Mouse (Mus musculus): Measurements from ENCODE around the gene Trpv3. TPM values are rescaled to one million over a fixed set of nuclear protein-coding genes. Genes with fewer than 3 reads are reported as not detected.

Trpv3 gene
- 0.20 TPM for polyA plus RNA-seq (2014; fragmentation: Illumina TruSeq; extraction: RNeasy Lipid Tissue Mini Kit (QIAGEN cat#74804); ENCODE audit: low read depth, low replicate concordance)

DNA sequence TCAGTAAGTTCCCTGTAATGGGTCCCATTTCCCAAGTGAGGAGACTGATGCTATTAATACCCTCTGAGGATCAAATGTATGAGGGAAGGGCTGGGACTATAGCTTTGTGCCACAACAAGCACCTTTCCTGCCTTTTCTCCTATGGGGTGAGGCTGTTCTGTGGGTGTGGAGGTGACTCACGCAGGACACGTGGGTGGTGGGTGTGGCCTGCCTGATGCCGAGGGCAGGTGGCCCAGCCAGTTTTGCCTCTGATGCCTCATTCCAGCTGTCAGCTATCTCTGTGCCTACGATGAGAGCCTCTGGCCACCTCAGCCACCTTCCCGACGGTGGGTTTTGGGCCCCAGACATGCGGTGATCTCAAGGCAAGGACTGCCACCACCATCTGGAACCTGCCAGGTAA, at the start of gene Trpv3:
Trpv3 (plus strand) TSS at position 122 of the 400 bp plus-strand sequence.

DNA sequence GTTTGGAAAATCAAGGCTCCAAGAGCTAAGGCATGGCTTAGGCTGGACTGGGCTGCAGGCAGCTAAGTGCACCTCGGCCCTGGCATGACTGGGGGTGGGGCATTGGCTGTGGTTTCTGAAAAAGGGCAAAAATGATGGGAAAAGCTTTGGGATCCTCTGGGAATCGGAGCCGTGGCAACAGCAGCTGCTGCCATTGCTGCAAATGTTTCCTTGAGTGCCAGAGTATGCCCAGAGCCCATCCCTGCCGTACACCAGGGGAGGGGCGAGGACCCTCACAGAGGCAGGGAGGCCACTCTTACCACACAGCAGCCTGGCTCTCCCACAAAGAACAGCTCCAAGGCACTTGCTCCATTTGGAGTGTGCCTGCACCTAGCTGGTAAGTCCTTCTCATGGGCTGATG, 33.2 kb upstream of the Trpv3 start, which contains the start of gene Trpv1:
Trpv1 (plus strand) TSS at position 301 of the 400 bp plus-strand sequence.

DNA sequence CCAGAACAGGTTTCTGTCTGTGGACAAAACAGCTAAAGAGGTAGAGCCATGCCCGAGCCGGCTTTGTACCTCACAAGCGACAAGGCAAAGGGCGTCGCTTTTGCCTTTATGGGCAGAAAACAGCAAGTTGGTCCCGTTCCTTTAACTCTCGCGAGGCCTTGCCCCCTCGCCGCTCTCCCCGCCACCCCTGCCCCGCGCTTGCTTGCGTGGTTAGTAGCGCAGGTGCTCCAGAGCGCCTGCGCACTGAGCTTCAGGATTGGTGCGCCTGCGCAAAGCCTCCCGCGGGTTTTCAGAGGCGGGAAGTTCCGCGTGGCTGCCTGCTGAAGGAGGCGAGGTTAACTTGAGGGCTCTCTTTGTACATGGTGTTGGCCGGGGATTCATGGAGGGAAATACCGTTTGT, 62.3 kb downstream of the Trpv3 start, which contains the start of the genes Aspa, Gm49340 and Spata22:
Aspa (minus strand) TSS at position 155 of the 400 bp plus-strand sequence.
Gm49340 (plus strand) TSS at position 300 of the 400 bp plus-strand sequence.
Spata22 (plus strand) TSS at position 300 of the 400 bp plus-strand sequence.

Other genes with a start within 250 kb of the Trpv3 start
- 0.16 TPM for gene Camkk1, start 248.4 kb upstream of the Trpv3 start, polyA plus RNA-seq (2014; fragmentation: Illumina TruSeq; extraction: RNeasy Lipid Tissue Mini Kit (QIAGEN cat#74804); ENCODE audit: low read depth, low replicate concordance)
- 6.7 TPM for gene Ncbp3, start 219.6 kb upstream of the Trpv3 start, polyA plus RNA-seq (2014; fragmentation: Illumina TruSeq; extraction: RNeasy Lipid Tissue Mini Kit (QIAGEN cat#74804); ENCODE audit: low read depth, low replicate concordance)
- gene Itgae, start 176.8 kb upstream of the Trpv3 start, polyA plus RNA-seq (2014; fragmentation: Illumina TruSeq; extraction: RNeasy Lipid Tissue Mini Kit (QIAGEN cat#74804); ENCODE audit: low read depth, low replicate concordance): 0.40 TPM
- gene Haspin, start 129.1 kb upstream of the Trpv3 start, polyA plus RNA-seq (2014; fragmentation: Illumina TruSeq; extraction: RNeasy Lipid Tissue Mini Kit (QIAGEN cat#74804); ENCODE audit: low read depth, low replicate concordance): 3.6 TPM
- gene P2rx5, start 107.0 kb upstream of the Trpv3 start, polyA plus RNA-seq (2014; fragmentation: Illumina TruSeq; extraction: RNeasy Lipid Tissue Mini Kit (QIAGEN cat#74804); ENCODE audit: low read depth, low replicate concordance): 4.8 TPM
- 90.2 TPM for gene Emc6, start 90.4 kb upstream of the Trpv3 start, polyA plus RNA-seq (2014; fragmentation: Illumina TruSeq; extraction: RNeasy Lipid Tissue Mini Kit (QIAGEN cat#74804); ENCODE audit: low read depth, low replicate concordance)
- gene Tax1bp3, start 90.3 kb upstream of the Trpv3 start, polyA plus RNA-seq (2014; fragmentation: Illumina TruSeq; extraction: RNeasy Lipid Tissue Mini Kit (QIAGEN cat#74804); ENCODE audit: low read depth, low replicate concordance): 31.2 TPM
- 20.8 TPM for gene Ctns, start 68.3 kb upstream of the Trpv3 start, polyA plus RNA-seq (2014; fragmentation: Illumina TruSeq; extraction: RNeasy Lipid Tissue Mini Kit (QIAGEN cat#74804); ENCODE audit: low read depth, low replicate concordance)
- 7.5 TPM for gene Shpk, start 67.9 kb upstream of the Trpv3 start, polyA plus RNA-seq (2014; fragmentation: Illumina TruSeq; extraction: RNeasy Lipid Tissue Mini Kit (QIAGEN cat#74804); ENCODE audit: low read depth, low replicate concordance)
- gene Trpv1, start 33.1 kb upstream of the Trpv3 start, polyA plus RNA-seq (2014; fragmentation: Illumina TruSeq; extraction: RNeasy Lipid Tissue Mini Kit (QIAGEN cat#74804); ENCODE audit: low read depth, low replicate concordance): not detected
- gene Aspa, start 62.2 kb downstream of the Trpv3 start, polyA plus RNA-seq (2014; fragmentation: Illumina TruSeq; extraction: RNeasy Lipid Tissue Mini Kit (QIAGEN cat#74804); ENCODE audit: low read depth, low replicate concordance): 470 TPM
- not detected for gene Gm49340, start 62.4 kb downstream of the Trpv3 start, polyA plus RNA-seq (2014; fragmentation: Illumina TruSeq; extraction: RNeasy Lipid Tissue Mini Kit (QIAGEN cat#74804); ENCODE audit: low read depth, low replicate concordance)
- 0.85 TPM for gene Spata22, start 62.4 kb downstream of the Trpv3 start, polyA plus RNA-seq (2014; fragmentation: Illumina TruSeq; extraction: RNeasy Lipid Tissue Mini Kit (QIAGEN cat#74804); ENCODE audit: low read depth, low replicate concordance)
- gene Olfr20, start 83.4 kb downstream of the Trpv3 start, polyA plus RNA-seq (2014; fragmentation: Illumina TruSeq; extraction: RNeasy Lipid Tissue Mini Kit (QIAGEN cat#74804); ENCODE audit: low read depth, low replicate concordance): not detected
- not detected for gene Olfr376, start 103.9 kb downstream of the Trpv3 start, polyA plus RNA-seq (2014; fragmentation: Illumina TruSeq; extraction: RNeasy Lipid Tissue Mini Kit (QIAGEN cat#74804); ENCODE audit: low read depth, low replicate concordance)
- not detected for gene Olfr1, start 132.2 kb downstream of the Trpv3 start, polyA plus RNA-seq (2014; fragmentation: Illumina TruSeq; extraction: RNeasy Lipid Tissue Mini Kit (QIAGEN cat#74804); ENCODE audit: low read depth, low replicate concordance)
- gene Olfr378, start 161.1 kb downstream of the Trpv3 start, polyA plus RNA-seq (2014; fragmentation: Illumina TruSeq; extraction: RNeasy Lipid Tissue Mini Kit (QIAGEN cat#74804); ENCODE audit: low read depth, low replicate concordance): not detected
- gene Olfr380, start 190.1 kb downstream of the Trpv3 start, polyA plus RNA-seq (2014; fragmentation: Illumina TruSeq; extraction: RNeasy Lipid Tissue Mini Kit (QIAGEN cat#74804); ENCODE audit: low read depth, low replicate concordance): not detected
- gene Olfr381, start 224.2 kb downstream of the Trpv3 start, polyA plus RNA-seq (2014; fragmentation: Illumina TruSeq; extraction: RNeasy Lipid Tissue Mini Kit (QIAGEN cat#74804); ENCODE audit: low read depth, low replicate concordance): not detected
- gene Olfr382, start 249.8 kb downstream of the Trpv3 start, polyA plus RNA-seq (2014; fragmentation: Illumina TruSeq; extraction: RNeasy Lipid Tissue Mini Kit (QIAGEN cat#74804); ENCODE audit: low read depth, low replicate concordance): not detected